Mouse (Mus musculus) liver, adult (tissue): Measurements from ENCODE around the gene C130079G13Rik.

Experiments
- GATA4 ChIP-seq: IDR thresholded peaks from 2 replicates; pipeline ENCODE4 v1.6.1; 2014; ENCODE audit warnings: mild to moderate bottlenecking, low read length; ENCODE audit not compliant: insufficient replicate concordance

Gene C130079G13Rik

DNA sequence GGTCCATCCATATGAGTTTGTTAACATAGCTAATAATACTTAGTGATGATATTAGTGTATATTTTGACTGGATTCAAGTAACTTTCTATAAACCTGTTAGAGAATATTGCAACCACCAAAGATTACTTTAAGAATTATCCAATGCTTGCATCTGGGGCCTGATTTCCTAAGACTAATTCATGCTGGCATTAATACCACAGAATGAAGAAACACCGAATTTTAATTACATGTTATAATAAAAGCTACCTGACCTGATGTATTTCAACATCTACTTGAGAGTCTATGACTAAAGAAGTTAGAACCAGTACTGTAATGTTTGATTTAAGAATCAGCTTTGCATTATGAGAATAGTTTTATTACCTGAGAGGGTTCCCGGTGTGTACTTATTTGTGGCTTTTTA is at the start of gene C130079G13Rik:
TSS of gene C130079G13Rik (plus strand) at position 301 of the 400 bp plus-strand sequence.
- no peak for TF ChIP-seq GATA4

DNA sequence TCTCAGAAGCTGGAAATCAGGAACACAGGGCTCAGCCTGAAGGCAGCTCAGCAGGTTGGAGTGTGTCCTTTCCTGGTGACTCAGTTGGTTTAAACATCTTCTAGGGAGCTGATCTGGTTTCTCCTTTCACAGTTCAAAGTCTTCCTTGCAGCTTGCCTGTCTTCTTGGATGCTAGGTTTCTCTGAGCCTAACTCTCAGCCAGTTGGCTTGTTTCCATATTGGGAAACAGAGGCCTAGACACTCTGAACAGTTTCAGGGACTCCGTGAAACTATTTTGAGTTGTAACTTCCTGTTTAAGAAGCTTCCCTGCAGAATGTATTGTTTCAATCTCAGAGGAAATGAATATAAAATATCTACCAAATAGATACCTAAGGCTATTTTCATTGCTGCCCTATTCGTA is 31.7 kb upstream of the C130079G13Rik start:
- no peak for TF ChIP-seq GATA4

DNA sequence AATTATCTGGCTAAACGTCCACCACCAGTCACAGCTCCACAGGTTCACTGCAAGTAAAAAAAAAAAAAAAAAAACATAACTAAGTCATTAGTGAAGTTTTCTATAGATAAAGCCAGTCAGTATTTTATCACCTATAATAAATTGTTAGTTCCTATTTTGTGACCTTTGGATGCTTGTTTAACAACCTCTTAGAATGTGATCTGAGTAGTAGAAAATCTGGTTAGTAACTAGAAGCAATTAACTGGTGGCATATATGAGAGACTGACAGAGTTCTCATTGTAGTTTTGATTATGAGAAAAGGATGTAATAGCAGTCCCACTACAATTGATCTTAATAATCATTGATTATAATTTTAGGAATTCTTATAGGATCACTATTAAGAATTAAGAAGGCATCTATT is 9.6 kb downstream of the C130079G13Rik start:
- no peak for TF ChIP-seq GATA4

DNA sequence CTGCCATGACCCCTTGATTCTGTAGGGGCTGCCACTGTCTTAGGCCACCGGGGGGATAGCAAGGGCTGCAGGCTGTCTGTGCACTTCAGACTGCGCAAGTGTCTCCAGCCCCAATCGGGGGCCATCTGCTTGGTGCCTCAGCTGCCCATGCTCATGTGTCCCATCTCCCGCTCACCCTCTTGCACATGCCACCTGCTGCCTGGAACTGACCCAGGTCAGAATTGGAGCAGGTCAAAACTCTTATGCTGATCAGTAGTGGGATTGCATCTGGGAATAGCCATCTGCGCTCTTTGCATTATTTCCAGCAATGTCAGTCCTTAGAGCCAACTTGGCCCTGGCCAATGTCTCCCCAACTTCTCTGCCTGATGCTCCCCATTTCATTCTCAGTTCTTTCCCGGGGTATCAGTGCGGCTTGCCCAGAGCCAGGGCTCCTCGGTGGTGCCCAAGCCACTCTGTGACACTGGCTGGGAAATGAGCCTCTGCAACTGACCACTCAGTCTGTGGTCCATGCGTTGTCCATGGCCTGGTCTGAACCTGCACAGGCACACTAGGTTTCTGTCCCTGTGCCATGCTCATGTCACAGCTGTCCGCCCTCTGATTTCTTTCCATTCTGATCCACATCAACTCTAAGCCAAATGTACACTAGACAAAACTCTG is 22.4 kb downstream of the C130079G13Rik start:
- no peak for TF ChIP-seq GATA4

DNA sequence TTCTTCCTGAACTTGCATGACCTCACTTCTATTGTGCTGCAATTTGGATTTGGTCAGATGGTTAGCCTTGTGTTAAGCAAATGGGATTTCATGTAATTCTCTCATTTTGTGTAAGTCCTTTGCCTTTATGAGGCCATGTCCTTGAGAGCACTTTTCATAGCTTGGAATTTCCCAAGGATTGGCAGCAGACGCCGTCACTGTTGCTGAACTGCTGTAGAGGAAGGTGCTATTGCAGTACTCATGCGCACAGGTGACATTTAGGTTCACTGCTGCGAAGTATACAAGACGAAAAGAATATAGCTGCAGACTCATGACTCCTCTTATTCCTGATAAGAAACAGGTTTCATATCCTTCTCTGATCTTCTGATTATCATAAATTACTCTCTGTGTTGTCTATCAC is 45.9 kb downstream of the C130079G13Rik start:
- TF ChIP-seq GATA4, result no peak

DNA sequence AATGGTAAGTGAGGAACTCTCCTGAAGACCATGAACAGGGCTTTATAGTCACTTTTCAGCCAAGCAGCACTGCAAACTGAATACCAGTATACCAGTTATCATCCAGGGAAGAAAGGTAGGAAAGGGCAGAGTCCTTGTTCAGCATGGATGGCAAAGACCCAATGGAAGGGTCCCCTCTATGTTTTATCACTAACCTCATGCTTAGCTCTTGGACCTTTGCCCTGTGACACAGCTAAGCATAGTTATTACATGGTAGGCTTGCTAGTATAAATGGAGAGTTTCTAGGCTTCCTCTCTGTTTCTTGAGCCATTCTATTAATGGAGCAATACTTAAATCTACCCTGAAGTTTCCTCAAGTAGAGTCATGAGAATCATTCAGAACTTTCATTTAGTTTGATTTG is 49.6 kb downstream of the C130079G13Rik start:
- no peak for TF ChIP-seq GATA4
